Mouse (Mus musculus) liver, embryonic 16.5 days (tissue): ENCODE data around the gene Ccr5. TPM values are rescaled to one million over a fixed set of nuclear protein-coding genes. Genes with fewer than 3 reads are reported as not detected.
"Not testable (repeated sequence)": the region's sequence is repeated elsewhere in the genome, so short reads cannot be mapped to it uniquely, and the experiment has no call there.

ENCODE experiments used
- ATAC-seq: fragments of 200-750 bp; cut with Nextera tagmentation; 2 replicates; pipeline ENCODE4 v1.8.0; 2017; ENCODE audit warnings: low read depth, mild to moderate bottlenecking, moderate number of reproducible peaks, moderate library complexity
- H3K27ac ChIP-seq: fragments of 300-500 bp; sonication (generic); 2 replicates; pipeline ENCODE4 v1.5.1; 2014; ENCODE audit warnings: mild to moderate bottlenecking, low read length
- H3K27me3 ChIP-seq: fragments of 300-500 bp; sonication (generic); 2 replicates; pipeline ENCODE4 v1.6.1; 2014; ENCODE audit warnings: low read depth, low read length, mixed read lengths; ENCODE audit not compliant: control insufficient read depth, insufficient read depth
- H3K36me3 ChIP-seq: fragments of 300-500 bp; sonication (generic); 2 replicates; pipeline ENCODE4 v1.6.1; 2014; ENCODE audit warnings: mild to moderate bottlenecking; ENCODE audit not compliant: control insufficient read depth, insufficient read depth
- H3K4me1 ChIP-seq: fragments of 300-500 bp; sonication (generic); 2 replicates; pipeline ENCODE4 v1.6.1; 2014; ENCODE audit warnings: low read depth, low read length, mixed read lengths; ENCODE audit not compliant: control insufficient read depth
- H3K4me2 ChIP-seq: fragments of 300-500 bp; sonication (generic); 2 replicates; pipeline ENCODE4 v1.6.1; 2014; ENCODE audit warnings: low read depth, low read length, mixed read lengths
- H3K4me3 ChIP-seq: fragments of 300-500 bp; sonication (generic); 2 replicates; pipeline ENCODE4 v1.5.1; 2014; ENCODE audit warnings: low read depth, mild to moderate bottlenecking, low read length
- H3K9ac ChIP-seq: fragments of 300-500 bp; sonication (generic); 2 replicates; pipeline ENCODE4 v1.6.1; 2014; ENCODE audit warnings: low read depth, low read length
- H3K9me3 ChIP-seq: fragments of 300-500 bp; sonication (generic); replicated peaks from 2 replicates; pipeline ENCODE4 v1.6.1; 2016; ENCODE audit warnings: low read length; ENCODE audit not compliant: control insufficient read depth
- WGBS: fragments of 180-500 bp; shearing (Covaris S2); extraction: QIAGEN DNeasy Blood & Tissue Kit; methylation state at CpG from one replicate; pipeline ENCODE4 v1.1.7; 2014; ENCODE audit not compliant: insufficient replicate concordance; 5-methylcytosine and 5-hydroxymethylcytosine counted together
- polyA plus RNA-seq: library from polyadenylated mRNA; unstranded; fragments of >200 nt; fragmentation: Nextera tagmentation; extraction: Ambion mirVana; gene quantifications from 2 replicates; pipeline ENCODE4 v1.2.1, GENCODE M21; 2015

Gene Ccr5
- polyA plus RNA-seq, 1 experiment from 2014 or later = 2.6 TPM

DNA sequence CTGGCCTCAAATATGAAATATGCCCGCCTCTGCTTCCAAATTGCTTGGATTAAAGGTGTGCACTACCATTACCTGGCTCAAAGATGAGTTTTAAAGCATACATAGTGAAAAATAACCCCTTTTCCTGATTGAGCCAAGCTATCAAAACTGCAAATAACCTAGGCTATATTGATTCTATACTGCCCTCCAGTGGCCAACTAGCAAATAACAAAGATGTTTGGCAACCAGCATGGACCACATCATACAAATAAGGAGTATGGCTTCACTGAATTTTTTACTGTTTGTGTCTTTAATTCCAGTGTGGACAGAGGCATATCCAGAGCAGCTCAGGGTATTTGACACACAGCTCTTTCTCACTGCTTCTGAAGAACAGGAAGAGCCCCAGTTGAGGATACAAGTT lies 7.0 kb downstream of the Ccr5 start:
- H3K27ac ChIP-seq = no peak overlapping the region
- WGBS = 3% methylated on average over 1 of the region's 1 CpGs
- H3K4me1 ChIP-seq = peaks cover 3% of the 10 kb centered on the region
- no peak overlapping the region for H3K9ac ChIP-seq
- ATAC-seq = no peak; the same call in 1 of the 2 replicates
- no peak overlapping the region for H3K4me2 ChIP-seq
- no peaks in the 10 kb centered on the region for H3K27me3 ChIP-seq
- no peak overlapping the region for H3K4me3 ChIP-seq
- no peaks in the 10 kb centered on the region for H3K36me3 ChIP-seq
- no peaks in the 10 kb centered on the region for H3K9me3 ChIP-seq

DNA sequence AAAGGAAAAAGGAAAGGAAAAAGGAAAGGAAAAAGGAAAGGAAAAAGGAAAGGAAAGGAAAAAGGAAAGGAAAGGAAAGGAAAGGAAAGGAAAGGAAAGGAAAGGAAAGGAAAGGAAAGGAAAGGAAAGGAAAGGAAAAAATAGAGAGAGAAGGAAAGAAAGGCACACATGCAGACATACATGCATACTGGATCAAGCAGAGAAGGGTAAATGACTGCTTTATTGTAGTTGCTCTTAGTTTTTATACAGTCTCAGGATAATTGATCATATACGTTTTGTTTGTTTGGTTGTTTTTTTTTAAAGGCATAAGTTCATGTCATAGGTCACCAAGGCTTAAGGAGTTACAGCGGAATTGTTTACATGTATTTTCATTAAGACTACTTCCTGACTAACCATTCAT lies 11.6 kb downstream of the Ccr5 start:
- 68% methylated on average over 2 of the region's 2 CpGs for WGBS

DNA sequence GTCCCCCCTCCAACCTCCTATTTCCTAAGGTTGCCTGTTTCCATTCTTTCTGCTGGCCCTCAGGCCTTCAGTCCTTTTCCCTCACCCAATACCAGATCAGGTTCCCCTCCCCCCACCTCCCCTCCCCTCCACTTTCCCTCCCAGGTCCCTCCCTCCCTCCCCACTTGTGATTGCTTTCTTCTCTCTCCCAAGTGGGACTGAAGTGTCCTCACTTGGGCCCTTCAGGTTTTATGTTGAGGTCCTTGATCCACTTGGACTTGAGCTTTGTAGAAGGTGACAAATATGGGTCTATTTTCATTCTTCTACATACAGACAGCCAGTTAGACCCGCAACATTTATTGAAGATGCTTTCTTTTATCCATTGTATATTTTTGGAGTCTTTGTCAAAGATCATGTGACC lies 13.6 kb downstream of the Ccr5 start:
- H3K27me3 ChIP-seq, H3K4me3 ChIP-seq, H3K9me3 ChIP-seq, H3K4me2 ChIP-seq, H3K27ac ChIP-seq, H3K36me3 ChIP-seq, ATAC-seq, H3K9ac ChIP-seq: not testable (repeated sequence)
- WGBS = 94% methylated on average over 1 of the region's 1 CpGs
- peaks cover 16% of the 10 kb centered on the region for H3K4me1 ChIP-seq

More for the DNA sequence above, 11.6 kb downstream of the Ccr5 start:
- H3K4me1 ChIP-seq, H3K9ac ChIP-seq, H3K36me3 ChIP-seq, H3K4me3 ChIP-seq, H3K9me3 ChIP-seq, H3K27me3 ChIP-seq, H3K4me2 ChIP-seq, ATAC-seq, H3K27ac ChIP-seq: not testable (repeated sequence)

DNA sequence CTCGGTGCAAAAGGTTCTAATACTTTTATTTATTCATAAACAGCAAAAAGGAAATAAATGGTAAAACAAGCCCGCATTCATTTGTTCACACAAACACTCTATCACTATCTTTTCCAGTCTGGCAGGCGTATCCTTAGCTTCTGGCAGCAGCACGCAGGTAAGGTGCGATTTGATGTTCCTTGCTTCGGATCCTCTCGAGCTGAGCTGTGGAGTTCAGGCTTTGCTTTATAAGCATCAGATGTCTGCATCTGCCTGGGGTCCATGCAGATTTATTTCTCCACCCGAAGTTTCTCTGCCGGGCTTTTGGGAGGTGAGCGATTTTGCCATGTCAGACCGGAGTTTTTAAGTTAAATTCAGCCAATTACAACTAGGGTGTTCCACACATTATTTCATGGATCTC lies 16.3 kb downstream of the Ccr5 start:
- no peak overlapping the region for H3K9ac ChIP-seq
- H3K4me3 ChIP-seq = no peak overlapping the region
- no peaks in the 10 kb centered on the region for H3K9me3 ChIP-seq
- WGBS = 38% methylated on average over 11 of the region's 11 CpGs
- peaks cover 16% of the 10 kb centered on the region for H3K4me1 ChIP-seq
- peak overlapping the region; percentile 47 for H3K4me2 ChIP-seq
- H3K27ac ChIP-seq = peak overlapping the region; percentile 86
- peak; percentile 48 for ATAC-seq
- H3K27me3 ChIP-seq = no peaks in the 10 kb centered on the region
- H3K36me3 ChIP-seq = no peaks in the 10 kb centered on the region

DNA sequence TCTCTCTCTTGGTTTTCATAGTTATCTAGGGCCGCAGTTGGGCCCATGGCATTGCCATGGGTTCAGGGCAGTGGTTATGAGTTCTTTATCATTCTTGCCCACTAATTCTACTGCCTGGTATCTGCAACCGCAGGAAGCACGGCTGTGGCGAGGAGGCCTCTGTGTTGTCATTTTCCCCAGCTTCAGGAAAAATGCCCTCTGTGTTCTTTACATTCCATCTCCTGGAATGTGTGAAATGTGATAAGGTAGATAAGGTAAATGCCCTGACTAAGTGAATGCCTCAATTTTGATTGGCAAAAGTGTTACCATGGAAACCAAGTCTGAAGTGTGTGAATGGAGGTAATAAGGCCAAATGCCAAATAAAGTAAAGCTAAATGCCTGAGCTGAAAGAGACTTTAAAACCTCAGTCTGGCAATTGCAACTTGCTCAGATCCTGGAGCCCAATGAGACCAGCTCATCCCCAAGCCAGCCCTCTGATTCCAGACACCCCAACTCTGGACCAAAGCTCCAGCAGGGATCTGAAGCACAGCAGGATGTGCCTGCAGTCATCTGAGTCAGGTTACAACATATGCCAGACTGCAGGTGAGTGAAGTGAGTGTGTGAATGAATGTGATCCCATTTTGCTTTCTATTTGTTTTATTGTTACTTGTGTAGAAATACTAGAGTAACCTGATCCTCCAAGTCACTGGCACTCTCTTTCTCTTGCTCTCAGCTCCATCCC lies 16.9 kb downstream of the Ccr5 start:
- peak overlapping the region; percentile 86 for H3K27ac ChIP-seq
- peak overlapping the region; percentile 20; the same call in 1 of the 2 replicates for H3K4me3 ChIP-seq
- H3K27me3 ChIP-seq = no peaks in the 10 kb centered on the region
- WGBS = 16% methylated on average over 4 of the region's 4 CpGs
- no peak overlapping the region for H3K9ac ChIP-seq
- H3K9me3 ChIP-seq = no peaks in the 10 kb centered on the region
- H3K36me3 ChIP-seq = no peaks in the 10 kb centered on the region
- peak; percentile 98 for ATAC-seq
- H3K4me2 ChIP-seq = peak overlapping the region; percentile 47
- peaks cover 16% of the 10 kb centered on the region for H3K4me1 ChIP-seq

DNA sequence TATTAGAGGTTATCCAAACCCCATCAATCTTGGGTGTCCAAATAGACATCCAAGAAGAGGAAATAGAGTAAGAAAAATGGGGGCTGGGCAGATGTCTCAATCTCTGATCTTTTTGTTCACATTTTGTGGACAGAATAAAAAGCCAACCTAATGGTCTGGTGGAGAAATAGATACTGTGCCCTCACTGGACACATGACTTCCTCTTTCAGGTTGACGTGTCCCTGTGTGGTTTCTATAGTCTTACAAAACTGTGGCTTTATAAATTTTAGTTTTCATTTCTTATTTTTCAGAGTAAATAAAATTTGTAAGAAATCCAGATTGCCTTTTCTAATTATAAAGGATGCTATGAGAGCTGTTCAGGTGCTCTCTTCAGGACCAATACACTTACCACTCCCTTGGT lies 22.3 kb downstream of the Ccr5 start:
- no peaks in the 10 kb centered on the region for H3K9me3 ChIP-seq
- no peak for ATAC-seq
- WGBS = 12% methylated on average over 1 of the region's 1 CpGs
- H3K27me3 ChIP-seq = no peaks in the 10 kb centered on the region
- H3K4me3 ChIP-seq = no peak overlapping the region
- H3K4me1 ChIP-seq = no peaks in the 10 kb centered on the region
- H3K36me3 ChIP-seq = no peaks in the 10 kb centered on the region
- H3K27ac ChIP-seq = no peak overlapping the region
- no peak overlapping the region for H3K9ac ChIP-seq
- H3K4me2 ChIP-seq = no peak overlapping the region

DNA sequence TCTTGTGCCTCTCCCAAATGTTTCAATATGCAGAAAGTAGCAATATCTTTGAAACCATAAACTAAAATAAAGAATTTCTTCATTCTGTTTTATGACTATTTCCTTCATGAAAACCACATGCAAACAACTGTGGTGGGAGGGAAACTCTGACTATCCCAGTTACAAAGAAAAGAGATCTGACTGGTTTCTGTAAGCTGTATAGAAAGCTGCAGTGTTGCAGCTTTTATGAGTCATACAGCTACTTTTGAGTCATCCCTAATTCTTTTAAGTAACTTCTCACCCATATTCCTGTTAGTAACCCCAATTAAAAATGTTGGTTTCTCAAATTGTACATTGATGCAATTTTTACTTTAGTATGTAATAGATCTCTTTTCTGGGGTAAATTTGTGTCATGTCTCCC lies 25.0 kb downstream of the Ccr5 start:
- ATAC-seq = no peak
- no peak overlapping the region for H3K4me2 ChIP-seq

More for the DNA sequence above, 25.0 kb downstream of the Ccr5 start:
- Histone ChIP-seq H3K4me3 (no peak overlapping the region), H3K4me1 (no peaks in the 10 kb centered on the region), H3K36me3 (no peaks in the 10 kb centered on the region), H3K9me3 (no peaks in the 10 kb centered on the region), H3K9ac (no peak overlapping the region), H3K27me3 (no peaks in the 10 kb centered on the region), H3K27ac (no peak overlapping the region)

Other genes with a start within 250 kb of the Ccr5 start
- 2.9 and 3.5 TPM in 2 replicates for gene Ccr1, start 152.9 kb upstream of the Ccr5 start, polyA plus RNA-seq
- 0.07 TPM in 1 of 2 replicates, not detected in the other for gene Ccr1l1, start 143.1 kb upstream of the Ccr5 start, polyA plus RNA-seq
- gene Ccr3, start 99.6 kb upstream of the Ccr5 start, polyA plus RNA-seq = 0.14 and 0.18 TPM in 2 replicates
- 4.3 and 5.6 TPM in 2 replicates for gene Ccr2, start 19.6 kb upstream of the Ccr5 start, polyA plus RNA-seq
- gene 2010315B03Rik, start 191.2 kb downstream of the Ccr5 start, polyA plus RNA-seq = 3.8 and 4.5 TPM in 2 replicates